9 mouse cellular contexts compared by ENCODE assay signal in genomic region chr17:34947606-34948005, GRCm38 (mm10). TPM values are rescaled to one million over a fixed set of nuclear protein-coding genes. Genes with fewer than 3 reads are reported as not detected.
DNase-seq lines count a peak whose midpoint lies in the region; ATAC-seq and TF ChIP-seq lines count a peak whose summit lies in the region.
"Had no signal": no experiment of that assay in that cellular context is flagged by ENCODE, and none has a peak within 500 bp of the region (broad histone marks: within the 10 kb centered on the region; RNA-seq: fewer than 3 reads in every experiment).

No protein-coding gene starts in this region.

- peak; percentile 45 for TF ChIP-seq CTCF in ES-Bruce4 (IDR thresholded peaks at IDR 0.05; ENCODE audit: low read depth, low read length)
- peak; percentile 22 for TF ChIP-seq CTCF in bone marrow macrophage, adult 2 months (IDR thresholded peaks at IDR 0.05; ENCODE audit: low read depth, low read length)
- TF ChIP-seq CTCF in liver, embryonic 14.5 days (IDR thresholded peaks at IDR 0.05; ENCODE audit: low read depth): peak; percentile 54

- H3K4me2 ChIP-seq in kidney, embryonic 14.5 days (replicated peaks; ENCODE audit: low read depth, low read length): no peak overlapping the region
- no peak overlapping the region for H3K4me2 ChIP-seq in liver, embryonic 14.5 days (ENCODE audit: low read depth)
- H3K4me2 ChIP-seq: liver, embryonic 15.5 days had no signal

- no peak overlapping the region for H3K4me3 ChIP-seq in kidney, embryonic 14.5 days (ENCODE audit: low read length)
- no peak overlapping the region for H3K4me3 ChIP-seq in ES-Bruce4 (ENCODE audit: low read depth, low read length)
- no peak overlapping the region for H3K4me3 ChIP-seq in bone marrow macrophage, adult 2 months (ENCODE audit: insufficient read depth, low read length)
- H3K4me3 ChIP-seq in liver, embryonic 14.5 days (ENCODE audit: insufficient read depth in 1 of 2, low read depth in 2 of 2, low read length in 2 of 2): no peak overlapping the region
- H3K4me3 ChIP-seq: liver, embryonic 15.5 days had no signal

- no peaks in the 10 kb centered on the region for H3K27me3 ChIP-seq in kidney, embryonic 14.5 days (ENCODE audit: control insufficient read depth, insufficient read depth, low read length)
- H3K27me3 ChIP-seq in ES-Bruce4 (ENCODE audit: control insufficient read depth, insufficient read depth, low read length, poor library complexity, severe bottlenecking): no peaks in the 10 kb centered on the region
- H3K27me3 ChIP-seq in liver, embryonic 14.5 days (ENCODE audit: control insufficient read depth, insufficient read depth, low read length): no peaks in the 10 kb centered on the region
- H3K27me3 ChIP-seq: liver, embryonic 15.5 days had no signal

- intact Hi-C loops in gastrocnemius, postnatal 36 days (cut with DNase I): no loop called here

- no peak for ATAC-seq in kidney, embryonic 14.5 days (ENCODE audit: low FRiP score, low TSS enrichment)
- ATAC-seq in liver, embryonic 14.5 days (ENCODE audit: insufficient read depth): no peak
- ATAC-seq in inflammation-experienced regulatory T-cells, adult 6 months: no peak

- DNase-seq in kidney, adult 18-20 months: peak; percentile 61
- DNase-seq in liver, embryonic 14.5 days (ENCODE audit: low read depth in 3 of 3, low spot score in 3 of 3): no peak
- DNase-seq in gastrocnemius, postnatal 36 days: no peak
- DNase-seq in layer of hippocampus, adult 9-10 months (ENCODE audit: low spot score): no peak

- H3K36me3 ChIP-seq in kidney, embryonic 14.5 days (ENCODE audit: control insufficient read depth, insufficient read depth, low read length): peaks cover 22% of the 10 kb centered on the region
- H3K36me3 ChIP-seq in ES-Bruce4 (ENCODE audit: control insufficient read depth, insufficient read depth, low read length, poor library complexity, severe bottlenecking): peaks cover 26% of the 10 kb centered on the region
- peaks cover 20% of the 10 kb centered on the region for H3K36me3 ChIP-seq in liver, embryonic 14.5 days (replicated peaks; ENCODE audit: control insufficient read depth, insufficient read depth, low read depth)

- no peak overlapping the region for H3K27ac ChIP-seq in kidney, embryonic 14.5 days (ENCODE audit: low read depth, low read length)
- H3K27ac ChIP-seq in ES-Bruce4 (ENCODE audit: insufficient read depth, low read length): no peak overlapping the region
- no peak overlapping the region for H3K27ac ChIP-seq in bone marrow macrophage, adult 2 months (ENCODE audit: insufficient read depth, low read depth, low read length)
- no peak overlapping the region for H3K27ac ChIP-seq in liver, embryonic 14.5 days
- H3K27ac ChIP-seq: liver, embryonic 15.5 days had no signal

- 0 out of 2 replicates have a peak, but pooled peaks cover 11% of the 10 kb centered on the region for H3K4me1 ChIP-seq in kidney, embryonic 14.5 days (ENCODE audit: control insufficient read depth, insufficient read depth, low read length)
- no peaks in the 10 kb centered on the region for H3K4me1 ChIP-seq in ES-Bruce4 (ENCODE audit: control insufficient read depth, insufficient read depth, low read length)
- peaks cover 2% of the 10 kb centered on the region; the same call in 1 of the 2 replicates for H3K4me1 ChIP-seq in bone marrow macrophage, adult 2 months (ENCODE audit: control insufficient read depth, insufficient read depth, low read length)
- peaks cover 0 to 7% of the 10 kb centered on the region in 2 experiments for H3K4me1 ChIP-seq in liver, embryonic 14.5 days (replicated peaks; ENCODE audit: control insufficient read depth in 2 of 2, insufficient read depth in 2 of 2, low read length in 1 of 2)

- no peak for TF ChIP-seq POLR2A in ES-Bruce4 (IDR thresholded peaks at IDR 0.05; ENCODE audit: insufficient read depth, low read length)
- TF ChIP-seq POLR2A in bone marrow macrophage, adult 2 months (IDR thresholded peaks at IDR 0.05; ENCODE audit: borderline replicate concordance, low read depth, low read length): no peak

- TF ChIP-seq EP300 in ES-Bruce4 (IDR thresholded peaks at IDR 0.05; ENCODE audit: insufficient read depth, low read depth, low read length): no peak
- TF ChIP-seq EP300 in liver, embryonic 14.5 days (IDR thresholded peaks at IDR 0.05; ENCODE audit: low read depth): no peak

- 31% methylated on average over 8 of the region's 8 CpGs for WGBS in kidney, embryonic 14.5 days
- 23% methylated on average over 8 of the region's 8 CpGs for WGBS in liver, embryonic 14.5 days (ENCODE audit: insufficient replicate concordance)

- no peak overlapping the region for H3K9ac ChIP-seq in kidney, embryonic 14.5 days (ENCODE audit: low read depth, low read length)
- H3K9ac ChIP-seq in ES-Bruce4 (ENCODE audit: low read depth, poor library complexity, severe bottlenecking): no peak overlapping the region
- H3K9ac ChIP-seq in liver, embryonic 14.5 days (replicated peaks): no peak overlapping the region
- H3K9ac ChIP-seq: liver, embryonic 15.5 days had no signal

- no peaks in the 10 kb centered on the region for H3K9me3 ChIP-seq in kidney, embryonic 14.5 days (ENCODE audit: control insufficient read depth, low read length)
- no peaks in the 10 kb centered on the region for H3K9me3 ChIP-seq in ES-Bruce4 (replicated peaks; ENCODE audit: control insufficient read depth, insufficient read depth, low read length, poor library complexity, severe bottlenecking)
- H3K9me3 ChIP-seq in liver, embryonic 14.5 days (ENCODE audit: control insufficient read depth, low read length): no peaks in the 10 kb centered on the region
- H3K9me3 ChIP-seq: liver, embryonic 15.5 days had no signal

RNA-seq across cellular contexts. Expression of gene Hspa1b, which starts 11.4 kb away (rescaled TPM):
- polyA plus RNA-seq in kidney, embryonic 14.5 days (2014; fragmentation: Nextera tagmentation; extraction: Ambion mirVana): 0.54 and 0.80 TPM in 2 replicates
- 2.6 and 3.0 TPM in 2 replicates for polyA plus RNA-seq in ES-Bruce4 (2011; ENCODE audit: insufficient read depth, insufficient read length, low read depth, missing spikeins)
- 1.2 and 1.5 TPM in 2 replicates for polyA plus RNA-seq in bone marrow macrophage, adult 2 months (2012; ENCODE audit: insufficient read depth, insufficient read length, missing spikeins)
- 1.5 and 3.5 TPM in 2 replicates for polyA plus RNA-seq in liver, embryonic 14.5 days (2012; rRNA removed)
- not detected in 2 replicates for polyA plus RNA-seq in liver, embryonic 14.5 days (2014; fragmentation: Nextera tagmentation; extraction: Ambion mirVana)
- polyA plus RNA-seq in inflammation-experienced regulatory T-cells, adult 6 months (2017; shearing (Covaris generic)): under 1 TPM; 0.53 to 0.85 (median 0.80) TPM
- total RNA-seq in gastrocnemius, postnatal 36 days (2021): 1 to 10 TPM; 4.6 to 6.1 TPM

RNA-seq across cellular contexts. Expression of gene Neu1, which starts 16.6 kb away (rescaled TPM):
- polyA plus RNA-seq in kidney, embryonic 14.5 days (2014; fragmentation: Nextera tagmentation; extraction: Ambion mirVana): 19.6 and 23.2 TPM in 2 replicates
- polyA plus RNA-seq in ES-Bruce4 (2011; ENCODE audit: insufficient read depth, insufficient read length, low read depth, missing spikeins): 13.6 and 15.1 TPM in 2 replicates
- polyA plus RNA-seq in bone marrow macrophage, adult 2 months (2012; ENCODE audit: insufficient read depth, insufficient read length, missing spikeins): 73.6 and 73.9 TPM in 2 replicates
- polyA plus RNA-seq in liver, embryonic 14.5 days (2012; rRNA removed): 9.7 and 11.0 TPM in 2 replicates
- polyA plus RNA-seq in liver, embryonic 14.5 days (2014; fragmentation: Nextera tagmentation; extraction: Ambion mirVana): 10.1 and 10.4 TPM in 2 replicates
- polyA plus RNA-seq in inflammation-experienced regulatory T-cells, adult 6 months (2017; shearing (Covaris generic)): 10 to 100 TPM; 12.8 to 28.2 (median 27.6) TPM
- 1 to 10 TPM; 8.0 to 8.5 TPM for total RNA-seq in gastrocnemius, postnatal 36 days (2021)

RNA-seq across cellular contexts. Expression of gene Gm20481, which starts 22.1 kb away (rescaled TPM):
- polyA plus RNA-seq in kidney, embryonic 14.5 days (2014; fragmentation: Nextera tagmentation; extraction: Ambion mirVana): not detected in 2 replicates
- not detected in 2 replicates for polyA plus RNA-seq in ES-Bruce4 (2011; ENCODE audit: insufficient read depth, insufficient read length, low read depth, missing spikeins)
- not detected in 2 replicates for polyA plus RNA-seq in bone marrow macrophage, adult 2 months (2012; ENCODE audit: insufficient read depth, insufficient read length, missing spikeins)
- not detected in 2 replicates for polyA plus RNA-seq in liver, embryonic 14.5 days (2012; rRNA removed)
- not detected in 2 replicates for polyA plus RNA-seq in liver, embryonic 14.5 days (2014; fragmentation: Nextera tagmentation; extraction: Ambion mirVana)
- polyA plus RNA-seq in inflammation-experienced regulatory T-cells, adult 6 months (2017; shearing (Covaris generic)): under 1 TPM in 1 of 3 experiments, not detected in 2; 0.94 TPM
- not detected for total RNA-seq in gastrocnemius, postnatal 36 days (2021)
- polyA plus RNA-seq: liver, embryonic 15.5 days had no signal

RNA-seq across cellular contexts. Expression of gene Hspa1a, which starts 24.4 kb away (rescaled TPM):
- polyA plus RNA-seq in kidney, embryonic 14.5 days (2014; fragmentation: Nextera tagmentation; extraction: Ambion mirVana): 4.3 and 4.8 TPM in 2 replicates
- polyA plus RNA-seq in ES-Bruce4 (2011; ENCODE audit: insufficient read depth, insufficient read length, low read depth, missing spikeins): 1.9 and 2.5 TPM in 2 replicates
- polyA plus RNA-seq in bone marrow macrophage, adult 2 months (2012; ENCODE audit: insufficient read depth, insufficient read length, missing spikeins): 1.3 TPM in 2 replicates
- 0.90 and 2.5 TPM in 2 replicates for polyA plus RNA-seq in liver, embryonic 14.5 days (2012; rRNA removed)
- 0.38 and 0.41 TPM in 2 replicates for polyA plus RNA-seq in liver, embryonic 14.5 days (2014; fragmentation: Nextera tagmentation; extraction: Ambion mirVana)
- polyA plus RNA-seq in inflammation-experienced regulatory T-cells, adult 6 months (2017; shearing (Covaris generic)): 1 to 10 TPM in 2 of 3 experiments, under 1 TPM in 1; 0.74 to 2.3 (median 1.1) TPM
- 10 to 100 TPM in 1 of 2 experiments, 1 to 10 TPM in 1; 8.8 to 10.1 TPM for total RNA-seq in gastrocnemius, postnatal 36 days (2021)

RNA-seq across cellular contexts. Expression of gene Hspa1l, which starts 24.9 kb away (rescaled TPM):
- polyA plus RNA-seq in kidney, embryonic 14.5 days (2014; fragmentation: Nextera tagmentation; extraction: Ambion mirVana): 0.79 and 1.3 TPM in 2 replicates
- polyA plus RNA-seq in ES-Bruce4 (2011; ENCODE audit: insufficient read depth, insufficient read length, low read depth, missing spikeins): 0.25 TPM in 1 of 2 replicates, not detected in the other
- polyA plus RNA-seq in bone marrow macrophage, adult 2 months (2012; ENCODE audit: insufficient read depth, insufficient read length, missing spikeins): not detected in 2 replicates
- polyA plus RNA-seq in liver, embryonic 14.5 days (2012; rRNA removed): 0.02 TPM in 1 of 2 replicates, not detected in the other
- 0.19 and 0.25 TPM in 2 replicates for polyA plus RNA-seq in liver, embryonic 14.5 days (2014; fragmentation: Nextera tagmentation; extraction: Ambion mirVana)
- not detected for polyA plus RNA-seq in inflammation-experienced regulatory T-cells, adult 6 months (2017; shearing (Covaris generic))
- 10 to 100 TPM; 18.6 to 23.2 TPM for total RNA-seq in gastrocnemius, postnatal 36 days (2021)
